Mouse (Mus musculus): ENCODE data around the gene Stat5a. TPM values are rescaled to one million over a fixed set of nuclear protein-coding genes. Genes with fewer than 3 reads are reported as not detected.

Stat5a gene
- polyA plus RNA-seq, 1 experiment from 2014 or later = 5.5 TPM

DNA sequence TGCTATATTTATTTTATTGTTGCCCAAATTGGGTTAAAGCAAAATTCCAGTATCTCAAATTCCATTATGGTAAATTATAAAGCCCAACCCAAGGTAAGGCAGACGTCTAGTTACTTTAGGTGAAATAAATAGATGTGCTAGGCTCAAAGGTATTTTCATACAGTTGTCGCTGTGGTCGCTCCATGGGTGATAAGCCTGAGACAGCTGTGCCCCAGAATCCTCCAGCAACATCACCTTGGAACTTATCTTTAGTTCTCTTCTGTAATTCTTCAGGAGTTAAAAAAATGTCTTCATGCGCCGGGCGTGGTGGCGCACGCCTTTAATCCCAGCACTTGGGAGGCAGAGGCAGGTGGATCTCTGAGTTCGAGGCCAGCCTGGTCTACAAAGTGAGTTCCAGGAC lies 20.3 kb upstream of the Stat5a start:
- H3K4me2 ChIP-seq (replicated peaks) = no peak overlapping the region
- no peaks in the 10 kb centered on the region for H3K9me3 ChIP-seq
- no peak overlapping the region for H3K4me3 ChIP-seq
- ATAC-seq (ENCODE audit: insufficient number of reproducible peaks, insufficient read depth, low FRiP score, low TSS enrichment) = no peak
- H3K27ac ChIP-seq = no peak overlapping the region
- H3K27me3 ChIP-seq = no peaks in the 10 kb centered on the region
- 0 out of 2 replicates have a peak, but pooled peaks cover 4% of the 10 kb centered on the region for H3K4me1 ChIP-seq
- no peaks in the 10 kb centered on the region for H3K36me3 ChIP-seq
- WGBS = 92% methylated on average over 9 of the region's 9 CpGs
- H3K9ac ChIP-seq = no peak overlapping the region

DNA sequence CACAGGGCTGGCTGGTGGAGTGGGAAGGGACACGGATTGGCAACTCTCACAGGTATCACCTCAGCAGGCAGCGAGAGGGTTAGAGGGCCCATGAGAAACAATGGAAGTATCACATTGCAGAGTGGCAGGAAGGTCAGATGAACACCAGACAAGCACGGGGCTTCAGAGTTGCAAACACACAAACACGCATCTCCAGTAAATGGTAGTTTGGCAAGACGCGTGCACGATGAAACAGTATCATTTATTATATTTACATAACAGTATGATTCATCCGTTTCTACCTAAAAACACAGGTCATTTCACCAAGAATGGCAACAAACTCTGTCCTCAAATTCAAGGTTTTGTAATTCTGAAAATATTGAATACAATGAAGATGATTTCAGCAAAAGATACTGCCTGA lies 19.6 kb upstream of the Stat5a start:
- WGBS = 60% methylated on average over 8 of the region's 8 CpGs
- Histone ChIP-seq H3K4me3 (no peak overlapping the region), H3K9me3 (no peaks in the 10 kb centered on the region), H3K27me3 (no peaks in the 10 kb centered on the region), H3K4me1 (0 out of 2 replicates have a peak, but pooled peaks cover 4% of the 10 kb centered on the region), H3K36me3 (no peaks in the 10 kb centered on the region), H3K27ac (no peak overlapping the region), H3K4me2 (replicated peaks) (no peak overlapping the region), H3K9ac (no peak overlapping the region)
- no peak for ATAC-seq (ENCODE audit: insufficient number of reproducible peaks, insufficient read depth, low FRiP score, low TSS enrichment)

DNA sequence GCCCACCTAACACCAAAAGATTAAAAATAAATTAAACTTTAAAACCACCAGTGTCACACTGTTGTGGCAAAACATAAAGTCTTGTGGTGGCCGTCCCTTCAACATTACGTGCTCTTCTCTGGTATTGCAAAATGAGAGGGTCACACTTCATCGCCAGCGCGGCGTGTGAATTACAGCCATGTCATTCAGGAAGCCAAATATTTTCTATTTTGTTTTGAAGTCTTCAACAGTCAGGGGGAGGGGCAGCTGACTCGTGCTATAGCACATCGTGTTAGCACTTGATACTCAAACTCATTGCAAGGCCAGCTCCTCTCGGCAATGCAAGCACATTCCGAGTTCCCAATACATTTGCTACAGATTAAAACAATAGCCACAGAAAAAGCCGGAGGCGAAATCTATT lies 18.3 kb upstream of the Stat5a start:
- H3K9me3 ChIP-seq = no peaks in the 10 kb centered on the region
- no peak overlapping the region for H3K9ac ChIP-seq
- 65% methylated on average over 12 of the region's 12 CpGs for WGBS
- ATAC-seq (ENCODE audit: insufficient number of reproducible peaks, insufficient read depth, low FRiP score, low TSS enrichment) = no peak
- no peak overlapping the region for H3K27ac ChIP-seq
- no peaks in the 10 kb centered on the region for H3K36me3 ChIP-seq
- no peak overlapping the region for H3K4me2 ChIP-seq (replicated peaks)
- H3K4me3 ChIP-seq = no peak overlapping the region
- H3K4me1 ChIP-seq = 0 out of 2 replicates have a peak, but pooled peaks cover 4% of the 10 kb centered on the region
- H3K27me3 ChIP-seq = no peaks in the 10 kb centered on the region

DNA sequence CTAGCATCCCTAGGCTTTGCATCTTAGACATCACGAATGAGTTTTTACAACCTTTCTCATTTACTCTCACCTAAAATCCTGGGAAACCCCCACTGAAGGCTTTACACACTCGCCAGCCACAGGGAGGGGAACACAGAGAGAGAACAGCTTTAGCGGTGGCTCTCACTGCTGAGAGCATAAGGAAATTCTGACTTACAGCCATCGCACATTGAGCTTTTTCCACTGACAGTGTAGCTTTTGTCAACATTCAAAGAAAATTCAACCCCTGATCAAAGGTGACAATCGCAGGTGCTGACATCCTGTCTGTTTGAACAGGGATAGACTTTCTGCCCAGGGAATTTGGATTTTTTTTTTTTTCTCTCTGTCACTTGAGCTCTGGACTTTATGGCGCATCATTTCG lies 17.1 kb upstream of the Stat5a start:
- Histone ChIP-seq H3K4me2 (replicated peaks) (no peak overlapping the region), H3K4me1 (0 out of 2 replicates have a peak, but pooled peaks cover 4% of the 10 kb centered on the region), H3K27me3 (no peaks in the 10 kb centered on the region), H3K4me3 (no peak overlapping the region), H3K9me3 (no peaks in the 10 kb centered on the region), H3K27ac (no peak overlapping the region), H3K9ac (no peak overlapping the region), H3K36me3 (no peaks in the 10 kb centered on the region)
- 85% methylated on average over 7 of the region's 7 CpGs for WGBS
- ATAC-seq (ENCODE audit: insufficient number of reproducible peaks, insufficient read depth, low FRiP score, low TSS enrichment) = no peak

DNA sequence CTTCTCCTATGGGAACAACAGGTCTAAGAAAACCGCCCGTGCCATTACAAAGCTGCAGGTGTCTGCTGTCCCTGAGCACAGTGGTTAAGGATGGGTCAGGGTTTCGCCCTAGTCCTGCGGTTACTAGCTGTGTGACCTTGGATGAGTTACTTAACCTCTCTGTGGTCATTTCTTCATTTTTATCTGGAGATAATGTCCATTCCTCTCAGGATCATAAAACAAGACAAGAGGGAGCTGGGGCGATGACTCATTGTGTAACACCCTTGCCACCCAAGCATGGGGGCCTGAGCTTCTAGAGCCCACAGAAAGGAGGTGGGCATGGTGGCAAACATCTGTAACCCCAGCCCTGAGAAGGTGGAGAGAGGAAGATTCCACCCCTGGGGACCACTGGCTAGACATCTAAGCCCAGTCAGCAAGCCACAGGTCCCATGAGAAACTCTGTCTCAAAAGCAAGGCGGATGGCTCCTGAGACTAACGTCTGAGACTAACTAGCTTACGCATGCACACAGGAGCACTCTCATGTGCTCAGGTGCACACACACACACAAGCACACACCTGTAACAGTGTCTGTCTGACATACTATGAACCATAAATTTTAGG lies 16.0 kb upstream of the Stat5a start:
- Histone ChIP-seq H3K9ac (no peak overlapping the region), H3K27ac (no peak overlapping the region), H3K4me1 (0 out of 2 replicates have a peak, but pooled peaks cover 4% of the 10 kb centered on the region), H3K4me3 (no peak overlapping the region), H3K36me3 (no peaks in the 10 kb centered on the region), H3K27me3 (no peaks in the 10 kb centered on the region), H3K4me2 (replicated peaks) (no peak overlapping the region), H3K9me3 (no peaks in the 10 kb centered on the region)
- no peak for ATAC-seq (ENCODE audit: insufficient number of reproducible peaks, insufficient read depth, low FRiP score, low TSS enrichment)
- WGBS = 93% methylated on average over 8 of the region's 8 CpGs

DNA sequence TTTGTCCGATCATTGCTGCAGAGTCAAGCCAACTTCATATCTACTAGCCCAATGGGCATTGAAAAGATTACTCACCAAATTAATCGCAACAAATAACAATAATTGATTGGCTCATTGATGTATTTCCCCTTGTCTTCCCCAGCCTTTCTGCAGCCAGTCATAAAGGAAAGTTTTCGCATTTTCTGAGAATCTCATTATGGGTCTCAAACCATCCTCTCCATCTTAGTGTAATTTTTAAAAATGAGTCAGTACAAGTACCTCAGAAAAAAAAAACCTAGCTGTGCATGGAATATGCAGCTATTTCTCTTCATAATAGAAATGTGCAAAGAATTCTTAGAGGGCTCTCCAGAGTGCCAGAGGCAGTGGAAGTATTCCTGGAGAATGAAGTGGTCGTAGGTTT lies 15.0 kb upstream of the Stat5a start:
- H3K9me3 ChIP-seq = no peaks in the 10 kb centered on the region
- ATAC-seq (ENCODE audit: insufficient number of reproducible peaks, insufficient read depth, low FRiP score, low TSS enrichment) = no peak
- WGBS = 85% methylated on average over 4 of the region's 4 CpGs

DNA sequence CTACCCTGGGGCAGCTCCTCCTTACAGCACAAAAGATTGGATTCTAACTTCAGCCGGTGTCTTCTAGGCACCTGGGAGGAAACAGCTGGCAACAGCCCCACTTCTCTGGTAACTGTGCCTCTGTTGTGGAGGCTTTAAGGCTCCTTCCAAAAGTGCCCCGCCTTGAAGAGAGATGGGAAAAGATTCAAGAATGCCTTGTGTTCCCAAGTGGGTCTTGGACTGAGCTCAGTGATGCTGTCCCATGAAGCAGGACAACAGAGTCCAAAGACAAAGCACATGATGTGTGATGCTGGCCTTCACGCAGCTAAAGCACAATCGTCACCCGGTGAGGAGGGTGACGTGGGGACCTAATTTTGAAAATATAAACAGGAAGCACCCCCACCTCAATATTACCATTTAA lies 13.4 kb upstream of the Stat5a start:
- Histone ChIP-seq H3K4me1 (peaks cover 17% of the 10 kb centered on the region), H3K36me3 (no peaks in the 10 kb centered on the region), H3K4me3 (no peak overlapping the region), H3K27me3 (no peaks in the 10 kb centered on the region), H3K9me3 (no peaks in the 10 kb centered on the region), H3K27ac (no peak overlapping the region), H3K9ac (no peak overlapping the region), H3K4me2 (replicated peaks) (no peak overlapping the region)
- no peak for ATAC-seq (ENCODE audit: insufficient number of reproducible peaks, insufficient read depth, low FRiP score, low TSS enrichment)
- WGBS = 82% methylated on average over 6 of the region's 6 CpGs

More for the DNA sequence above, 15.0 kb upstream of the Stat5a start:
- H3K9ac ChIP-seq = no peak overlapping the region
- H3K36me3 ChIP-seq = no peaks in the 10 kb centered on the region
- no peaks in the 10 kb centered on the region for H3K27me3 ChIP-seq
- H3K4me3 ChIP-seq = no peak overlapping the region
- H3K27ac ChIP-seq = no peak overlapping the region
- H3K4me1 ChIP-seq = peaks cover 12% of the 10 kb centered on the region
- no peak overlapping the region for H3K4me2 ChIP-seq (replicated peaks)

DNA sequence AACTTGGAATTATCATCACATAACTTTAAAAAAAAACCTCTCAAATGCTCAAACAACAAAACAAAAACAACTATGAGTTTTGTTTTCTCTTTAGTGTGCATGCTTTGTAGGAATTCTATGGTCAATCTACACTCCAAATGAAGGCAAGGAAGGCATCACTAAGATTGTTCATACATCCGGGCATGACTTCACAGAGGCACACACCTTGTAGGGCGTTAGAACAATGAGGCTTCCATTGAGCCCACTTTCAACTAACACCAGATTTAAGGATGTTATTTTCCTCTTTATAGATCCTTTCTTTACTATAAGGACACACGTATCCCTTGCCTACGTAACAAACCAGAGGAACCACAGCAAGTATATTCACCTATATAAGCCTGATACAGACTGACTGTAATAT lies 11.6 kb upstream of the Stat5a start:
- Histone ChIP-seq H3K9me3 (no peaks in the 10 kb centered on the region), H3K9ac (no peak overlapping the region), H3K4me1 (peaks cover 21% of the 10 kb centered on the region), H3K36me3 (no peaks in the 10 kb centered on the region), H3K27ac (no peak overlapping the region), H3K4me2 (replicated peaks) (no peak overlapping the region), H3K4me3 (no peak overlapping the region), H3K27me3 (peaks cover 8% of the 10 kb centered on the region; the same call in 1 of the 2 replicates)
- no peak for ATAC-seq (ENCODE audit: insufficient number of reproducible peaks, insufficient read depth, low FRiP score, low TSS enrichment)
- WGBS = 92% methylated on average over 4 of the region's 4 CpGs

DNA sequence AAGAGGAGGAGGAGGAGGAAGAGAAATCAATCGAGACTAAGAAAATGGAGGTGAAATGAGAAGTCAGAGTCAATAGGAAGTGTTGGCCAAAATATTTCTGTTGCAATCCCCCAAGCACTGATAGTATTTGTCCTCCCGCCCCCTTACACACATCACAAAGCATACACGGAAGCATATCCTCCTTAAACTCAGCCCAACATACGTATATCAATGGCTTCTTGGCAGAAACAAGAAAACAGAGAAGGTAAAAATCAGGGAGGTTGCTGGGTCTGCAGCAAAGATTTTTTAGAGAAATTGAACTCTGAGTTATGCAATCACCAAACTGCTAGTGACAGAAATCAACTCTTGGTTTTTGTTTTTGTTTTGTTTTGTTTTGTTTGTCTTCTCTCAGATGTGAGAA lies 11.1 kb upstream of the Stat5a start:
- Histone ChIP-seq H3K36me3 (no peaks in the 10 kb centered on the region), H3K27me3 (peaks cover 13% of the 10 kb centered on the region; the same call in 1 of the 2 replicates), H3K4me3 (no peak overlapping the region), H3K4me2 (replicated peaks) (no peak overlapping the region), H3K27ac (no peak overlapping the region), H3K4me1 (peaks cover 21% of the 10 kb centered on the region), H3K9ac (no peak overlapping the region), H3K9me3 (no peaks in the 10 kb centered on the region)
- ATAC-seq (ENCODE audit: insufficient number of reproducible peaks, insufficient read depth, low FRiP score, low TSS enrichment) = no peak
- WGBS = 61% methylated on average over 4 of the region's 4 CpGs

DNA sequence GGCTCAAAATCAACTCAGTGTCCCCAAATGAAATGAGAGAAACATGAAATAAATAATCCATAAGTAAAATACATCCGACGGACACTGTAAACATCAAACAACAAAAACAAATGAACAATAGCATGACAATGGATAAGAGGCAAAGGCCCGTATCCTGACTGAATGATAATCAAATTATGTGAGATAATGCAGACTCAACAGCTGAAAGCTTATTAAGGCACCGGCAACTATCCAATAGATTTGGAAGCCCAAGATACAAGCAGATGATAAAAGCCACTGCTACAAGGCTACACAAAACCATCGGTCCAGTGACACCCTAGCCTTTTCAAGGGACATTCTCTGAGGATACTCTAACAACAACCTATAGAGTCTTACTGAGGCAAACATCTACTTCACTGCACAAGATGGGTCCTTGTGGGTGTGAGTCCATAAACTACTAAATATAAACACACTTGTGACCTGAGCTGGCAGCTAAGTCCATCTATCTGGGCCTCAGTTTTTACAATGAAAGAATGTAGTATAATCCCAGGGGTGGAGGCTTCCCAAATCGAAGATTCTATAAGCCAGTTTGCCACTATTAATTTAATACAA lies 10.3 kb upstream of the Stat5a start:
- Histone ChIP-seq H3K27ac (no peak overlapping the region), H3K27me3 (peaks cover 13% of the 10 kb centered on the region; the same call in 1 of the 2 replicates), H3K9ac (no peak overlapping the region)

DNA sequence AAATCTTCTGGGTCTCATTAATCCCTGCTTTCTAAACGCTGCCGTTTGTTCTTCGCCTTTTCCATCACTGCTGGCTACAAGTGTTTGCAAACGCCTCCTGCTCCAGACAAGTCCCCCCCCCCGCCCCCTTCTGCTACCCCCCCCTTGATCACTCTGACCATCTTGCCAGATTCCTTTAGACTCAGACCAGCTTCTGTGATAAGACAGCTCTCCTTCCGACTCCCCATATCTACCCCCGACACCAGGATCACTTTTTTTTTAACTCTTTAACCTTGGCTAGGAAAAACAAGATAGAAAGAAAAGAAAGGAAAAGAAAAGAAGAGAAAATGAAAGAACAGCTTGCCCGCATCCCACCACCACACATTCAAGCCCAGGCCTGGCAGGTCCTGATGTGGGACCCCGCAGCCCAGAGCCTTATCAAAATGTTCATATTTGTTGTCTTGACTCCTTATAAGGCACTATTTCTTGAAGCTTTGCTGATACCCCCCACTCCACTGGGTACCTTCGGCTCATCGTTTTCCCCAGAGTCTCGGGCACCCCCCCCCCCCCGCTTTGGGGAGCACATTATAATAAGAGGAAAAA lies 9.6 kb upstream of the Stat5a start:
- 5% methylated on average over 13 of the region's 13 CpGs for WGBS
- Histone ChIP-seq H3K4me1 (peaks cover 21% of the 10 kb centered on the region), H3K27me3 (peaks cover 18% of the 10 kb centered on the region), H3K27ac (no peak overlapping the region), H3K4me2 (replicated peaks) (peak overlapping the region; percentile 80), H3K36me3 (no peaks in the 10 kb centered on the region), H3K4me3 (peak overlapping the region; percentile 86), H3K9ac (peak overlapping the region; percentile 88), H3K9me3 (no peaks in the 10 kb centered on the region)
- 0 out of 2 replicates have a peak, but pooled peaks have one; percentile 28 for ATAC-seq (ENCODE audit: insufficient number of reproducible peaks, insufficient read depth, low FRiP score, low TSS enrichment)

More for the DNA sequence above, 10.3 kb upstream of the Stat5a start:
- Histone ChIP-seq H3K4me2 (replicated peaks) (peak overlapping the region; percentile 80), H3K4me3 (peak overlapping the region; percentile 86), H3K9me3 (no peaks in the 10 kb centered on the region), H3K4me1 (peaks cover 21% of the 10 kb centered on the region), H3K36me3 (no peaks in the 10 kb centered on the region)
- ATAC-seq (ENCODE audit: insufficient number of reproducible peaks, insufficient read depth, low FRiP score, low TSS enrichment) = no peak
- WGBS = 75% methylated on average over 6 of the region's 6 CpGs
